Mouse (Mus musculus) heart, postnatal 36 days (tissue): ENCODE measurements at regions not wholly inside any gene's neighbourhood (a gene's known extent, or its start where the extent isn't known, plus 50 kb on each side); places are given as distances from the start of the nearest gene placed in this dataset.

Experiments used
- DNase-seq, 2 experiments: peaks; one replicate each; pipeline ENCODE4 v3.0.0; 2021 to 2022
- intact Hi-C: fragments of 180-260 bp; cut with DNase I; formaldehyde crosslinking; loops from one replicate; pipeline ENCODE4 v1.15.1; 2025

DNA sequence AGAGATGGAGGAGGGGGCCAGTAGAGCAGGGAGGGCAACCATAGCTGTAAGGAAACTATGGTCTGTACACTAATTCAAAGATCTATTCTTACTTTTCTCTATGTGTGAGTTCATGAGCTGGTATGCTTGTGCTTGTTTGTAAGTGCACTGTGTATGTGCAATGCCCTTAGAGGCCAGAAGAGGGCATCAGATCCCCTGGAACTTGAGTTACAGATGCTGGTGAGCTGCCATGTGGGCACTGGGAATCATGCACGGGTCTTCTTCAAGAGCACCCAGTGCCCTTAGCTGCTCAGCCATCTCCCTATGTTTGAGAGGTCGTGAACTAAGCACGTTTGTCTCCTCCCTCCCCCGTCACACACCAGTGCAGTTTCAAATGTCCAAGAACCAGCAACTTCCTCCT, 68.9 kb downstream of the Tbx3 start:
- DNase-seq = no peak
- intact Hi-C loops = no loop called here

- intact Hi-C loops = loop anchor here (1.0 to 2.0 kb wide), 2 partner anchors 347 to 362 kb away; no protein-coding TSS in a partner anchor
- DNase-seq = peak; percentile 51 to 61
These were observed 70.6 kb downstream of the Tbx3 start for GRCm38 (mm10) chr5:119741116-119741515.

GRCm38 (mm10) chr5:119743733-119744132, 73.3 kb downstream of the Tbx3 start:
- intact Hi-C loops = no loop called here
- no peak for DNase-seq

GRCm38 (mm10) chr5:119747038-119747437, 76.6 kb downstream of the Tbx3 start:
- intact Hi-C loops = no loop called here
- DNase-seq = no peak

DNA sequence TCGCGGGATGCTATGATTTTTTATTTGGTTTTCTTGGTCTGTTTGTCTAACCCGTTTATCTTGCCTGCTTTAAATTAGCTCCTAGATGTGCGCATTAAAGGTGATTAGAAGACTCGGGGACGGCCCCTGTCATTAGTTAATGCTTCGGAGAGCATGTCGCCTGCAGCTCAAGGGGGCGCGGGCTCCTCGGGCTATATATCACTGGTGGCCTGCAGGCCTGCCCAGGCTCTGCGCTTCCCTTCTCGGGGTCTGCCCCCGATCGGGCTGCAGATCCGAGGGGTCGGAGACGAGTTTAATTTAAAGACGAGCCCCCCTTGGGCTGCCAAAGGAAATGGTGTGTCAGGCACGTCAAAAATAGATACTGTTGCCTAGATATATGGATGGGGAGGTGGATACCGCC, 78.2 kb downstream of the Tbx3 start:
- DNase-seq = no peak
- intact Hi-C loops = no loop called here

DNA sequence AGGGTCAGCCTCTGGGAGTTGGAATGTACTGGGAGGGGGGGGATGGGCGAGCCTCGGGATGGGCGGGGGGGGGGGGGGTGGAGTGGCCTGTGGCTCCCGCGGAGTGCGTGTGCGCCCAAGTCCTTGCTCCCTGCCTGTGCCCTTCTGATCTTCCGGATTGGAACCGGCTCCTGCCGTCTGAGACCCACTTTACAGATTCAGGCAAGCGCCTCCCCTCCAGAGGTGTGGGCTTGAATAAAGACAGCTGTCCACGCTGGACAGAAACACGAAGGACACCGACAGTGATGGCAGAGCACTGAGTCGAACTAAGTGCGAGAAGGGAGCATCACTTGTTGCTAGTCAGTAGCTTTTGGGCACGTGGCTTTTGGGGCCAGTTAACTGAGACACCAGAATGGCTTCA, 78.7 kb downstream of the Tbx3 start:
- intact Hi-C loops = no loop called here
- no peak for DNase-seq

- intact Hi-C loops = no loop called here
- no peak for DNase-seq
These were observed 76.7 kb upstream of the Tbx5 start for GRCm38 (mm10) chr5:119755782-119756181.

DNA sequence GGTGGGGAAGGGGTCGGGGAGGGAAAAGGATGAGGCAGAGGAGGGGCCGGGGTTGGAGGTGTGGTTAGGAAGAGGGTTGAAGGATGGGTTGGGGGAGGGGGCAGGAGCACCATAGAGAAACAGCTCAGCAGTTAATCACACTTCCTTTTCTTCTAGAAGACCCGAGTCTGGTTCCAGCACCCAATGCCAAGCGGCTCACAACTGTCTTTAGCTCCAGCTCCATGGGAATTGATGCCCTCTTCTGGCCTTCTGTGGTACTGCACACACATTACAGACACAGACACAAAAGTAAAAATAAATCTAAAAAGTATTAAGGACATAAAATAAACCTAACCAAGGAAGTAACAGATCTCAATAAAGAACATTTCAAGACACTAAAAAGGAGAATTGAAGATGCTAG, 73.6 kb upstream of the Tbx5 start:
- intact Hi-C loops = no loop called here
- no peak for DNase-seq

DNA sequence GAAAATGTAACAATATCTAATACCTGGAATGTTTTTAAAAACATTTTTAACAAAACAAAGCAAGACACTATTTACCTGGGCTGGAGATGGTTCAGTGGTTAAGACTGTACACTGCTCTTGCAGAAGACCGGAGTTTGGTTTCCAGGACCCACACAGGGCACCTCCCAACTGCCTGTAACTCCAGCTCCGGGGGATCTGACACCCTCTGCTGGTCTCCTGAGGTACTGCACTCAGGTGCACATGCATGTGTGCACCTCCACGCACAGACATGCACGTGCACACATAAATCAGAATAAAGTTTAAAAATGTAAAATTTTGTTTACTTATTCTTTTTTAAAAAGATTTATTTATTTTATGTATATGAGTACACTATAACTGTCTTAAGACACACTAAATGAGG, 70.4 kb upstream of the Tbx5 start:
- DNase-seq = no peak
- intact Hi-C loops = no loop called here

GRCm38 (mm10) chr5:119763337-119763736, 69.1 kb upstream of the Tbx5 start:
- intact Hi-C loops = no loop called here
- no peak for DNase-seq

GRCm38 (mm10) chr5:119766372-119766771, 66.1 kb upstream of the Tbx5 start:
- intact Hi-C loops = no loop called here
- DNase-seq = no peak

- intact Hi-C loops = no loop called here
- no peak for DNase-seq
These were observed 61.5 kb upstream of the Tbx5 start for GRCm38 (mm10) chr5:119770951-119771350.

- intact Hi-C loops = no loop called here
- DNase-seq = no peak
These were observed 56.2 kb upstream of the Tbx5 start for GRCm38 (mm10) chr5:119776106-119776887.

DNA sequence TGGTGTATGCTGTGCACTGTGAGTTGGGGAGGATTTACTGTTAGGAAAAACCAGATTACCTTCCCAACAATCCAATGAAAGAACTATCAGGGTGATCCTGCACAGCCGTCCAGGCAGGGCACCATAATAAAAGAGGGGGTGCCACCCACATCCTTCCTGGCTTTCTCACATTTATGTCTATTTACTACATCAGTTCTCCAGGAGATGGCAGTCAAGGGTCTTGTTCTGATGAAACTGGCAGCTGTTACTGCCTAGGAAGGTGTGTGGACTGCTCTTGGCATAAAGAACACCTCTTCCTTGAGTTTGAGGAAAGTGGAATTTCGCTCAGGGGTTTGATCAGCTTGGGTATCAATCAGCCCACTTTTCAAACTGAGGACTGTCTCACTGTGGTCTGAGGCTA, 54.6 kb upstream of the Tbx5 start:
- intact Hi-C loops = loop anchor here (1.0 kb wide), 1 partner anchor 310 kb away; no protein-coding TSS in a partner anchor
- no peak for DNase-seq

DNA sequence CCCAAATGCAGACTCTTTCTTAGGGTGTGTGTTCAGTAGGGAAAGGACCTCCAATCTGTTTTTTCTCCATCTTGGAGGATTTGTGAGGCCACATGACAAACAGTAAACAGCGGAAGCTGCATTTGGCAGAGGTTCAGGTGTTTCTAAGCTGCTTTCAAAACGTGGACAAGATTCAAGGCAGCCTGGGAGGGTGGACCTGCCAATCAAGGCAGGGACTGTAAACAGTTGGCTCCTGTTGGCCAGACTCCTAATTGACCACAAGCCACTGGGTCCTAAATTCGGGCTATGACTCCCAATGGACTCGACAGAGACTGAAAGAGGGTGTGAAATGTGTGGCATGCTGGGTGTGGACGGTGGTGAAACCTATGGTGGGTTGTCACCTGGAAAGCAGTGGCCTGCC, 51.1 kb upstream of the Tbx5 start:
- intact Hi-C loops = no loop called here
- DNase-seq = no peak
